Mouse (Mus musculus): Measurements from ENCODE around the gene Fam19a2. TPM values are rescaled to one million over a fixed set of nuclear protein-coding genes. Genes with fewer than 3 reads are reported as not detected.

Gene Fam19a2
- polyA plus RNA-seq, 1 experiment from 2014 or later, result 5.3 TPM

GRCm38 (mm10) chr10:123360492-123360891 lies 96.7 kb downstream of the Fam19a2 start:
- H3K4me2 ChIP-seq (replicated peaks; ENCODE audit: low read depth, low read length), result no peak overlapping the region
- no peaks in the 10 kb centered on the region for H3K36me3 ChIP-seq (ENCODE audit: control insufficient read depth, insufficient read depth, low read length)
- H3K27ac ChIP-seq (ENCODE audit: low read depth, low read length), result no peak overlapping the region
- H3K9ac ChIP-seq (ENCODE audit: low read depth, low read length), result no peak overlapping the region; the same call in 1 of the 2 replicates
- H3K4me3 ChIP-seq (ENCODE audit: low read length), result no peak overlapping the region
- ATAC-seq (ENCODE audit: low FRiP score, low TSS enrichment), result no peak
- H3K4me1 ChIP-seq (ENCODE audit: control insufficient read depth, insufficient read depth, low read length), result no peaks in the 10 kb centered on the region
- no peaks in the 10 kb centered on the region for H3K27me3 ChIP-seq (ENCODE audit: control insufficient read depth, insufficient read depth, low read length)
- WGBS, result 56% methylated on average over 14 of the region's 14 CpGs
- H3K9me3 ChIP-seq (ENCODE audit: control insufficient read depth, low read length), result no peaks in the 10 kb centered on the region

GRCm38 (mm10) chr10:123364628-123365027 lies 100.8 kb downstream of the Fam19a2 start:
- Histone ChIP-seq H3K9ac (ENCODE audit: low read depth, low read length) (no peak overlapping the region), H3K4me3 (ENCODE audit: low read length) (no peak overlapping the region), H3K27ac (ENCODE audit: low read depth, low read length) (no peak overlapping the region), H3K4me2 (replicated peaks; ENCODE audit: low read depth, low read length) (no peak overlapping the region), H3K36me3 (ENCODE audit: control insufficient read depth, insufficient read depth, low read length) (no peaks in the 10 kb centered on the region), H3K27me3 (ENCODE audit: control insufficient read depth, insufficient read depth, low read length) (no peaks in the 10 kb centered on the region), H3K9me3 (ENCODE audit: control insufficient read depth, low read length) (no peaks in the 10 kb centered on the region), H3K4me1 (ENCODE audit: control insufficient read depth, insufficient read depth, low read length) (no peaks in the 10 kb centered on the region)
- ATAC-seq (ENCODE audit: low FRiP score, low TSS enrichment), result no peak
- 78% methylated on average over 4 of the region's 4 CpGs for WGBS

GRCm38 (mm10) chr10:123367152-123367864 lies 103.5 kb downstream of the Fam19a2 start:
- Histone ChIP-seq H3K9me3 (ENCODE audit: control insufficient read depth, low read length) (no peaks in the 10 kb centered on the region), H3K27me3 (ENCODE audit: control insufficient read depth, insufficient read depth, low read length) (no peaks in the 10 kb centered on the region), H3K27ac (ENCODE audit: low read depth, low read length) (no peak overlapping the region), H3K9ac (ENCODE audit: low read depth, low read length) (no peak overlapping the region), H3K4me3 (ENCODE audit: low read length) (no peak overlapping the region), H3K4me1 (ENCODE audit: control insufficient read depth, insufficient read depth, low read length) (no peaks in the 10 kb centered on the region), H3K36me3 (ENCODE audit: control insufficient read depth, insufficient read depth, low read length) (no peaks in the 10 kb centered on the region), H3K4me2 (replicated peaks; ENCODE audit: low read depth, low read length) (no peak overlapping the region)
- no peak for ATAC-seq (ENCODE audit: low FRiP score, low TSS enrichment)
- 83% methylated on average over 15 of the region's 15 CpGs for WGBS

GRCm38 (mm10) chr10:123383277-123383676 lies 119.5 kb downstream of the Fam19a2 start:
- no peak overlapping the region for H3K4me3 ChIP-seq (ENCODE audit: low read length)
- H3K4me2 ChIP-seq (replicated peaks; ENCODE audit: low read depth, low read length), result no peak overlapping the region
- H3K27ac ChIP-seq (ENCODE audit: low read depth, low read length), result no peak overlapping the region
- WGBS, result 70% methylated on average over 2 of the region's 2 CpGs
- no peak overlapping the region for H3K9ac ChIP-seq (ENCODE audit: low read depth, low read length)
- H3K36me3 ChIP-seq (ENCODE audit: control insufficient read depth, insufficient read depth, low read length), result no peaks in the 10 kb centered on the region
- no peaks in the 10 kb centered on the region for H3K9me3 ChIP-seq (ENCODE audit: control insufficient read depth, low read length)
- ATAC-seq (ENCODE audit: low FRiP score, low TSS enrichment), result no peak
- no peaks in the 10 kb centered on the region for H3K27me3 ChIP-seq (ENCODE audit: control insufficient read depth, insufficient read depth, low read length)
- H3K4me1 ChIP-seq (ENCODE audit: control insufficient read depth, insufficient read depth, low read length), result no peaks in the 10 kb centered on the region

- WGBS, result 87% methylated on average over 6 of the region's 6 CpGs
- no peaks in the 10 kb centered on the region for H3K9me3 ChIP-seq (ENCODE audit: control insufficient read depth, low read length)
- H3K4me3 ChIP-seq (ENCODE audit: low read length), result no peak overlapping the region
- no peaks in the 10 kb centered on the region for H3K36me3 ChIP-seq (ENCODE audit: control insufficient read depth, insufficient read depth, low read length)
- no peaks in the 10 kb centered on the region for H3K27me3 ChIP-seq (ENCODE audit: control insufficient read depth, insufficient read depth, low read length)
- no peaks in the 10 kb centered on the region for H3K4me1 ChIP-seq (ENCODE audit: control insufficient read depth, insufficient read depth, low read length)
- no peak for ATAC-seq (ENCODE audit: low FRiP score, low TSS enrichment)
- no peak overlapping the region for H3K27ac ChIP-seq (ENCODE audit: low read depth, low read length)
- H3K9ac ChIP-seq (ENCODE audit: low read depth, low read length), result no peak overlapping the region
- no peak overlapping the region for H3K4me2 ChIP-seq (replicated peaks; ENCODE audit: low read depth, low read length)
Measured at GRCm38 (mm10) chr10:123385641-123386040, 121.8 kb downstream of the Fam19a2 start.

- no peak overlapping the region for H3K27ac ChIP-seq (ENCODE audit: low read depth, low read length)
- H3K9me3 ChIP-seq (ENCODE audit: control insufficient read depth, low read length), result no peaks in the 10 kb centered on the region
- H3K9ac ChIP-seq (ENCODE audit: low read depth, low read length), result no peak overlapping the region
- no peaks in the 10 kb centered on the region for H3K4me1 ChIP-seq (ENCODE audit: control insufficient read depth, insufficient read depth, low read length)
- H3K4me2 ChIP-seq (replicated peaks; ENCODE audit: low read depth, low read length), result no peak overlapping the region
- H3K36me3 ChIP-seq (ENCODE audit: control insufficient read depth, insufficient read depth, low read length), result no peaks in the 10 kb centered on the region
- no peak for ATAC-seq (ENCODE audit: low FRiP score, low TSS enrichment)
- H3K4me3 ChIP-seq (ENCODE audit: low read length), result no peak overlapping the region
- no peaks in the 10 kb centered on the region for H3K27me3 ChIP-seq (ENCODE audit: control insufficient read depth, insufficient read depth, low read length)
- WGBS, result 76% methylated on average over 9 of the region's 9 CpGs
Measured at GRCm38 (mm10) chr10:123395429-123395828, 131.6 kb downstream of the Fam19a2 start.

- H3K9ac ChIP-seq (ENCODE audit: low read depth, low read length), result no peak overlapping the region
- no peaks in the 10 kb centered on the region for H3K27me3 ChIP-seq (ENCODE audit: control insufficient read depth, insufficient read depth, low read length)
- no peak overlapping the region for H3K4me2 ChIP-seq (replicated peaks; ENCODE audit: low read depth, low read length)
- H3K9me3 ChIP-seq (ENCODE audit: control insufficient read depth, low read length), result no peaks in the 10 kb centered on the region
- no peak overlapping the region for H3K27ac ChIP-seq (ENCODE audit: low read depth, low read length)
- no peak overlapping the region for H3K4me3 ChIP-seq (ENCODE audit: low read length)
- ATAC-seq (ENCODE audit: low FRiP score, low TSS enrichment), result no peak
- H3K4me1 ChIP-seq (ENCODE audit: control insufficient read depth, insufficient read depth, low read length), result no peaks in the 10 kb centered on the region
- 59% methylated on average over 6 of the region's 6 CpGs for WGBS
- H3K36me3 ChIP-seq (ENCODE audit: control insufficient read depth, insufficient read depth, low read length), result no peaks in the 10 kb centered on the region
Measured at GRCm38 (mm10) chr10:123398136-123398535, 134.3 kb downstream of the Fam19a2 start.

GRCm38 (mm10) chr10:123401188-123401587 lies 137.4 kb downstream of the Fam19a2 start:
- Histone ChIP-seq H3K4me2 (replicated peaks; ENCODE audit: low read depth, low read length) (no peak overlapping the region), H3K4me3 (ENCODE audit: low read length) (no peak overlapping the region), H3K9ac (ENCODE audit: low read depth, low read length) (no peak overlapping the region), H3K4me1 (ENCODE audit: control insufficient read depth, insufficient read depth, low read length) (no peaks in the 10 kb centered on the region), H3K27ac (ENCODE audit: low read depth, low read length) (no peak overlapping the region), H3K27me3 (ENCODE audit: control insufficient read depth, insufficient read depth, low read length) (no peaks in the 10 kb centered on the region), H3K36me3 (ENCODE audit: control insufficient read depth, insufficient read depth, low read length) (no peaks in the 10 kb centered on the region), H3K9me3 (ENCODE audit: control insufficient read depth, low read length) (peaks cover 6% of the 10 kb centered on the region; the same call in 1 of the 2 replicates)
- 88% methylated on average over 3 of the region's 3 CpGs for WGBS
- ATAC-seq (ENCODE audit: low FRiP score, low TSS enrichment), result 0 out of 2 replicates have a peak, but pooled peaks have one; percentile 20

- Histone ChIP-seq H3K4me2 (replicated peaks; ENCODE audit: low read depth, low read length) (no peak overlapping the region), H3K4me3 (ENCODE audit: low read length) (no peak overlapping the region), H3K27ac (ENCODE audit: low read depth, low read length) (no peak overlapping the region), H3K4me1 (ENCODE audit: control insufficient read depth, insufficient read depth, low read length) (no peaks in the 10 kb centered on the region), H3K9me3 (ENCODE audit: control insufficient read depth, low read length) (peaks cover 8% of the 10 kb centered on the region; the same call in 1 of the 2 replicates), H3K36me3 (ENCODE audit: control insufficient read depth, insufficient read depth, low read length) (no peaks in the 10 kb centered on the region), H3K27me3 (ENCODE audit: control insufficient read depth, insufficient read depth, low read length) (no peaks in the 10 kb centered on the region), H3K9ac (ENCODE audit: low read depth, low read length) (no peak overlapping the region)
- ATAC-seq (ENCODE audit: low FRiP score, low TSS enrichment), result no peak
- 70% methylated on average over 3 of the region's 3 CpGs for WGBS
Measured at GRCm38 (mm10) chr10:123402460-123402859, 138.7 kb downstream of the Fam19a2 start.

Data from kidney, embryonic 14.5 days (tissue).